Mouse (Mus musculus): Measurements from ENCODE around the gene Mok.

Mok gene

GRCm38 (mm10) chr12:110806301-110806970 is 34.3 kb downstream of the Mok start:
- no peak for DNase-seq (ENCODE audit: low spot score)

GRCm38 (mm10) chr12:110804261-110804660 is 36.5 kb downstream of the Mok start:
- DNase-seq (ENCODE audit: low spot score), result peak; percentile 55

GRCm38 (mm10) chr12:110802674-110803297 is 38.0 kb downstream of the Mok start:
- DNase-seq (ENCODE audit: low spot score), result no peak

GRCm38 (mm10) chr12:110801876-110802464 is 38.8 kb downstream of the Mok start:
- no peak for DNase-seq (ENCODE audit: low spot score)

GRCm38 (mm10) chr12:110799226-110799625 is 41.5 kb downstream of the Mok start:
- no peak for DNase-seq (ENCODE audit: low spot score)

- DNase-seq (ENCODE audit: low spot score), result no peak
Observed at GRCm38 (mm10) chr12:110797842-110798431, 42.8 kb downstream of the Mok start.

- DNase-seq (ENCODE audit: low spot score), result no peak
Observed at GRCm38 (mm10) chr12:110797202-110797601, 43.5 kb downstream of the Mok start.

GRCm38 (mm10) chr12:110796748-110797147 is 44.0 kb downstream of the Mok start:
- DNase-seq (ENCODE audit: low spot score), result no peak

GRCm38 (mm10) chr12:110795035-110795434 is 45.7 kb downstream of the Mok start:
- DNase-seq (ENCODE audit: low spot score), result no peak

- no peak for DNase-seq (ENCODE audit: low spot score)
Observed at GRCm38 (mm10) chr12:110791026-110791425, 49.7 kb downstream of the Mok start.

GRCm38 (mm10) chr12:110790580-110790979 is 50.2 kb downstream of the Mok start:
- DNase-seq (ENCODE audit: low spot score), result no peak

- no peak for DNase-seq (ENCODE audit: low spot score)
Observed at GRCm38 (mm10) chr12:110786243-110786642, 54.5 kb downstream of the Mok start.

GRCm38 (mm10) chr12:110784211-110784610 is 56.5 kb downstream of the Mok start:
- no peak for DNase-seq (ENCODE audit: low spot score)

GRCm38 (mm10) chr12:110782278-110782677 is 58.5 kb downstream of the Mok start:
- no peak for DNase-seq (ENCODE audit: low spot score)

GRCm38 (mm10) chr12:110781181-110781580 is 59.6 kb downstream of the Mok start:
- DNase-seq (ENCODE audit: low spot score), result no peak

GRCm38 (mm10) chr12:110779296-110779695 is 61.4 kb downstream of the Mok start:
- DNase-seq (ENCODE audit: low spot score), result no peak

GRCm38 (mm10) chr12:110777853-110778252 is 62.9 kb downstream of the Mok start:
- DNase-seq (ENCODE audit: low spot score), result no peak

- DNase-seq (ENCODE audit: low spot score), result no peak
Observed at GRCm38 (mm10) chr12:110775628-110776426, 64.9 kb downstream of the Mok start.

GRCm38 (mm10) chr12:110771961-110772360 is 68.8 kb downstream of the Mok start:
- DNase-seq (ENCODE audit: low spot score), result no peak

- DNase-seq (ENCODE audit: low spot score), result no peak
Observed at GRCm38 (mm10) chr12:110770479-110771247, 70.1 kb downstream of the Mok start.

GRCm38 (mm10) chr12:110769660-110770297 is 71.0 kb downstream of the Mok start:
- no peak for DNase-seq (ENCODE audit: low spot score)

Data from testis, postnatal 10 days (tissue).